Mouse (Mus musculus) embryonic facial prominence, embryonic 11.5 days (tissue): Measurements from ENCODE around the gene Mrpl2. TPM values are rescaled to one million over a fixed set of nuclear protein-coding genes. Genes with fewer than 3 reads are reported as not detected.

ENCODE experiments used
- ATAC-seq: fragments of 200-750 bp; cut with Nextera tagmentation; replicated peaks from 2 replicates; pipeline ENCODE4 v1.8.0; 2017; ENCODE audit warnings: low read depth; ENCODE audit not compliant: insufficient number of reproducible peaks, low FRiP score, low TSS enrichment
- DNase-seq: peaks from one replicate; pipeline ENCODE4 v3.0.0-alpha.2; 2015; ENCODE audit warnings: low spot score
- H3K27ac ChIP-seq: fragments of 300-500 bp; sonication (generic); replicated peaks from 2 replicates; pipeline ENCODE4 v1.5.1; 2014; ENCODE audit warnings: mild to moderate bottlenecking, low read depth, low read length, control low read depth
- H3K27me3 ChIP-seq: fragments of 300-500 bp; sonication (generic); 2 replicates; pipeline ENCODE4 v1.6.1; 2014; ENCODE audit warnings: mild to moderate bottlenecking, low read length, moderate library complexity, mixed read lengths; ENCODE audit not compliant: control insufficient read depth, insufficient read depth
- H3K36me3 ChIP-seq: fragments of 300-500 bp; sonication (generic); replicated peaks from 2 replicates; pipeline ENCODE4 v1.6.1; 2014; ENCODE audit warnings: low read depth, mild to moderate bottlenecking, low read length, moderate library complexity, mixed read lengths; ENCODE audit not compliant: control insufficient read depth, insufficient read depth
- H3K4me1 ChIP-seq: fragments of 300-500 bp; sonication (generic); 2 replicates; pipeline ENCODE4 v1.6.1; 2014; ENCODE audit warnings: low read length, mixed read lengths; ENCODE audit not compliant: control insufficient read depth, insufficient read depth
- H3K4me2 ChIP-seq: fragments of 300-500 bp; sonication (generic); 2 replicates; pipeline ENCODE4 v1.6.1; 2014; ENCODE audit warnings: low read depth, mild to moderate bottlenecking, control low read depth, low read length, moderate library complexity
- H3K4me3 ChIP-seq: fragments of 300-500 bp; sonication (generic); 2 replicates; pipeline ENCODE4 v1.5.1; 2014; ENCODE audit warnings: low read depth, low read length, control low read depth
- H3K9ac ChIP-seq: fragments of 300-500 bp; sonication (generic); replicated peaks from 2 replicates; pipeline ENCODE4 v1.6.1; 2014; ENCODE audit warnings: mild to moderate bottlenecking, control low read depth, low read length
- H3K9me3 ChIP-seq: fragments of 300-500 bp; sonication (generic); replicated peaks from 2 replicates; pipeline ENCODE4 v1.6.1; 2016; ENCODE audit warnings: mild to moderate bottlenecking, low read length, inconsistent platforms, mixed read lengths; ENCODE audit not compliant: control insufficient read depth
- WGBS: fragments of 180-500 bp; shearing (Covaris S2); extraction: QIAGEN DNeasy Blood & Tissue Kit; methylation state at CpG from one replicate; pipeline ENCODE4 v1.1.7; 2014; 5-methylcytosine and 5-hydroxymethylcytosine counted together
- polyA plus RNA-seq: library from polyadenylated mRNA; unstranded; fragments of >200 nt; fragmentation: Nextera tagmentation; extraction: Ambion mirVana; gene quantifications from 2 replicates; pipeline ENCODE4 v1.2.1, GENCODE M21; 2014

Gene Mrpl2
- polyA plus RNA-seq, 1 experiment from 2014 or later: 117 TPM

DNA sequence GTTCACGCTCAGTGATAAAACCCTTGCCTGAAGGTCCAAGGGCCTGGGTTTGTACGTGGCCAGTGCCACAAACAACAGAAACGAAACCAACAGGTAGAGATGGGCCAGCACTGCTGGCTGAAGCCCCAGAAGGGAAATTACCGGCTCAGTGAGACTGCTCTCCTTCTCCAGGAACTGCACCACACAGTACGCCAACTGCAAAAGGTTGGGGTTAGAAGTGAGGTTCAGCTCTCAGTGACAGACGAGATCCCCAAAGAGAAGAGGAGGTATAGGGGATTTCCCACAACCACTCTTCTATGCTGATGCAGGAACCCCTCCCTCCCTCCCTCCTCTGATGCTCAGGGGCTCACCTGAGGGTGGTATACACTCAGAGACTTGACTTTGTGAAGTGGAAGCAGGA lies 39.9 kb downstream of the Mrpl2 start:
- ATAC-seq: no peak
- H3K4me3 ChIP-seq: no peak overlapping the region
- H3K4me2 ChIP-seq: no peak overlapping the region
- no peaks in the 10 kb centered on the region for H3K9me3 ChIP-seq
- no peak overlapping the region for H3K27ac ChIP-seq
- DNase-seq: no peak
- H3K9ac ChIP-seq: no peak overlapping the region
- H3K36me3 ChIP-seq: peaks cover 16% of the 10 kb centered on the region
- WGBS: 94% methylated on average over 6 of the region's 6 CpGs
- no peaks in the 10 kb centered on the region for H3K4me1 ChIP-seq
- no peaks in the 10 kb centered on the region for H3K27me3 ChIP-seq

DNA sequence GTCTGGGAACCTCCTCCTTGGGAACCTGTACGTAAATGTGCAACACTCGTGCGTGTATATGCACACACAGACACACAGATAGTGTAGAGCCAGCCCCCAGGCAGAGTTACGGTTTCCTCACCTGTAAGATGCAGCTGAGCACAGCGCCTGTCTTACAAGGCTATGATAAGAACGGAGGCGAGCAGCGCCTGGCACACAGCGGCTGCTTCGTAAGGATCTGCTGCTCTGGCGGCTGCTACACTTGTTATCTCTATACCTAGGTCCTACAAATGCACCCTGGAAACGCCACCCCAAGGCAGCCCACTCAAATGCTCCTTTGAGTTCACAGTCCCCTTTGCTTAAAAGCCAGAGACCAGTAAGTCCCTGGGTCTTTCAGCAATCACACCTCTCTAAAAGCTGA lies 44.6 kb downstream of the Mrpl2 start:
- Histone ChIP-seq H3K27me3 (no peaks in the 10 kb centered on the region), H3K4me3 (no peak overlapping the region), H3K4me1 (no peaks in the 10 kb centered on the region), H3K9ac (no peak overlapping the region), H3K27ac (no peak overlapping the region), H3K9me3 (no peaks in the 10 kb centered on the region), H3K4me2 (no peak overlapping the region), H3K36me3 (peaks cover 8% of the 10 kb centered on the region; the same call in 1 of the 2 replicates)
- WGBS: 94% methylated on average over 12 of the region's 12 CpGs
- DNase-seq: no peak
- no peak for ATAC-seq

DNA sequence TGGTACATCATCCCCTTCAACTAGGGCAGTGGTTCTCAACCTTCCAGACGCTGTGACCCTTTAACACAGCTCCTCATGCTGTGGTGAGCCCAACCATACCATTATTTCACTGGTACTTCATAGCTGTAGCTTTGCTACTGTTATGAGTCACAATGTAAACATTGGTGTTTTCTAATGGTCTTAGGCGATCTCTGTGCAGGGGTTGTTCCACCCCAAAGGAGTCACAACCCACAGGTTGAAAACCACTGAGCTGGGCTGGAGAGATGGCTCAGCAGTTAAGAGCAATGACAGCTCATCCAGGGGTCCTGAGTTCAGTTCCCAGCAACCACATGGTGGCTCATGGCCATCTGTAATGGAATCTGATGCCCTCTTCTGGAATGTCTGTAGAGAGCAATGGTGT lies 45.4 kb downstream of the Mrpl2 start:
- Histone ChIP-seq H3K4me2 (no peak overlapping the region), H3K27ac (no peak overlapping the region), H3K9me3 (no peaks in the 10 kb centered on the region), H3K4me3 (no peak overlapping the region), H3K4me1 (no peaks in the 10 kb centered on the region), H3K27me3 (no peaks in the 10 kb centered on the region), H3K36me3 (0 out of 2 replicates have a peak, but pooled peaks cover 5% of the 10 kb centered on the region), H3K9ac (no peak overlapping the region)
- WGBS: 90% methylated on average over 2 of the region's 2 CpGs
- no peak for ATAC-seq
- DNase-seq: no peak

DNA sequence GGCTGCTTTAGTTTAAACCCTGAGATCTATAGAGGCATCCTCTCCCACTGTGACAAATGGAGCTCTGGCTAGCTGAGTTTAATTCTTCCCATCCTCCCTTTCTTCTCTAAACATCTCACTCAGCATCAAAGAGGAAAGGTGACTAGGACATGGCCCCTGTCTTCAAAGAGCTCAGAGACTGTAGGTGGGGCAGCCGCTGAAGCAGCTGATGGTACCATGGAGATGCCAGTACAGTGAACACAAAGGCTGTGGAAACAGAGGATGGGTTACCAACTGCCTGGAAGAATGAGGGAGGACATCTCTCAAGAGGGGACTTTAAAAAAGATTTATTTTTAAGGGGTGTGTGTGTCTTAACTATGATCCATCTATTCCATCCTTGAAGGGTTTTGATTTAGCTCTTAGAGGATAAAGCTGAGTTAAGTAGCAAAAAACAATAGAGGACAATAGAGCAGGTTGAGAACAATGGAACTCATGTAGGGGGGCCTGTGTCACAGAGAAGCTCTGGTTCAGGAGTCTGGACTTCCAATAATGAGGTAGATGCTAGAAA lies 48.6 kb downstream of the Mrpl2 start:
- no peak overlapping the region for H3K4me3 ChIP-seq
- H3K36me3 ChIP-seq: peaks cover 2% of the 10 kb centered on the region; the same call in 1 of the 2 replicates
- DNase-seq: no peak
- ATAC-seq: no peak
- no peaks in the 10 kb centered on the region for H3K9me3 ChIP-seq
- H3K27me3 ChIP-seq: no peaks in the 10 kb centered on the region
- WGBS: 90% methylated on average over 1 of the region's 1 CpGs
- no peak overlapping the region for H3K4me2 ChIP-seq
- H3K27ac ChIP-seq: no peak overlapping the region
- H3K4me1 ChIP-seq: no peaks in the 10 kb centered on the region
- no peak overlapping the region for H3K9ac ChIP-seq

DNA sequence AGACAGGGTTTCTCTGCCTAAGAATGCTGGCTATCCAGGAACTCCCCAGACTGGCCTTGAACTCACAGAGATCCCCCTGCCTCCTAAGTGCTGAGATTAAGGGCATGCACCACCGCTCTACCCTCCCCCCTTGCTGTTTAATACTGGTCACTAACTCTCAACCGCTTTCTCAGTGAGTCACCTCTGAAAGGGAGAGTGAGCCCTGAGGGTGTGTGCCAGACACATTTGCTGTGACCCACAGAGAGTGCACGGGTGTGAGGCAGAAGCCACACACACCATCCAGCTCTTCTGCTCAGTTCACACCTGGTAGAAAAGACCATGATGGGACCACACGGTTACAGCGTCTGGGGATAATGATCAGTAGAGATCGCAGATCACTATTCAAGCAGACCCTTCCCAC lies 52.5 kb downstream of the Mrpl2 start:
- ATAC-seq: no peak
- Histone ChIP-seq H3K27me3 (no peaks in the 10 kb centered on the region), H3K9me3 (no peaks in the 10 kb centered on the region), H3K36me3 (no peaks in the 10 kb centered on the region; the same call in 1 of the 2 replicates), H3K4me2 (no peak overlapping the region), H3K4me1 (peaks cover 9% of the 10 kb centered on the region), H3K27ac (no peak overlapping the region), H3K9ac (no peak overlapping the region), H3K4me3 (no peak overlapping the region)
- WGBS: 88% methylated on average over 6 of the region's 6 CpGs
- DNase-seq: no peak

DNA sequence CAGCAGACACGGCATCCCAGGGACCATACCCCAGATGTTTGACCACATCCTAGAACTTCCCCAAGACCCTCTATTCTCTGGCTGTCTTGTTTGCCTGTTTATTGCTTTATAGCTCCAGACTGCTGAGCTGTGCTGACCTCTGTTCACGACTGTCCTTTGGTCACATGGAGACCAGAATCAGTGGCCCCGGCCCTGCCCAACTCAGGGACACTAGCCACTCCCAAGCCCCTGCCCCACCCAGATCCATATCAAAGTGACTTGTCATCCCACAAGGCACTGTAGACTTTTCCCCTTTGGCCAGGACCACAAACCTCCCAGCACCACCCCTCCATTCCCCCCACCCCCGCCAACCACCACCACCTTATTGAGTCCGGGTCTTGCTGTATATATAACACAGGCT lies 53.2 kb downstream of the Mrpl2 start:
- Histone ChIP-seq H3K27ac (no peak overlapping the region), H3K9ac (no peak overlapping the region), H3K4me1 (peaks cover 10% of the 10 kb centered on the region), H3K4me2 (no peak overlapping the region), H3K36me3 (no peaks in the 10 kb centered on the region; the same call in 1 of the 2 replicates), H3K27me3 (no peaks in the 10 kb centered on the region), H3K4me3 (no peak overlapping the region), H3K9me3 (no peaks in the 10 kb centered on the region)
- 87% methylated on average over 5 of the region's 5 CpGs for WGBS
- ATAC-seq (no peak), DNase-seq (no peak)

Other genes starting within 250 kb of the Mrpl2 start
- 0.43 and 1.0 TPM in 2 replicates for gene Crip3, start 217.3 kb upstream of the Mrpl2 start, polyA plus RNA-seq
- gene Slc22a7, start 207.8 kb upstream of the Mrpl2 start, polyA plus RNA-seq: not detected in 2 replicates
- 0.38 and 0.63 TPM in 2 replicates for gene Ttbk1, start 158.6 kb upstream of the Mrpl2 start, polyA plus RNA-seq
- gene Dnph1, start 149.5 kb upstream of the Mrpl2 start, polyA plus RNA-seq: 65.9 and 74.9 TPM in 2 replicates
- gene Cul9, start 99.8 kb upstream of the Mrpl2 start, polyA plus RNA-seq: 3.5 and 3.7 TPM in 2 replicates
- 6.4 and 11.1 TPM in 2 replicates for gene Srf, start 90.1 kb upstream of the Mrpl2 start, polyA plus RNA-seq
- 25.7 and 34.5 TPM in 2 replicates for gene Ptk7, start 16.7 kb upstream of the Mrpl2 start, polyA plus RNA-seq
- 17.7 and 22.5 TPM in 2 replicates for gene Klc4, start 207 bp upstream of the Mrpl2 start, polyA plus RNA-seq
- gene Cul7, start 4.1 kb downstream of the Mrpl2 start, polyA plus RNA-seq: 27.9 and 28.1 TPM in 2 replicates
- gene Rrp36, start 28.1 kb downstream of the Mrpl2 start, polyA plus RNA-seq: 54.0 and 61.6 TPM in 2 replicates
- 165 and 186 TPM in 2 replicates for gene Mea1, start 32.6 kb downstream of the Mrpl2 start, polyA plus RNA-seq
- gene Klhdc3, start 34.7 kb downstream of the Mrpl2 start, polyA plus RNA-seq: 117 and 121 TPM in 2 replicates
- 111 and 115 TPM in 2 replicates for gene Ppp2r5d, start 58.9 kb downstream of the Mrpl2 start, polyA plus RNA-seq
- gene Pex6, start 65.2 kb downstream of the Mrpl2 start, polyA plus RNA-seq: 13.9 and 17.4 TPM in 2 replicates
- gene Gnmt, start 82.9 kb downstream of the Mrpl2 start, polyA plus RNA-seq: 0.35 and 0.62 TPM in 2 replicates
- 52.2 and 55.1 TPM in 2 replicates for gene Cnpy3, start 106.0 kb downstream of the Mrpl2 start, polyA plus RNA-seq
- gene Ptcra, start 117.5 kb downstream of the Mrpl2 start, polyA plus RNA-seq: 0.32 and 0.49 TPM in 2 replicates
- gene 2310039H08Rik, start 126.4 kb downstream of the Mrpl2 start, polyA plus RNA-seq: 54.1 and 56.0 TPM in 2 replicates
- 198 and 207 TPM in 2 replicates for gene Rpl7l1, start 136.4 kb downstream of the Mrpl2 start, polyA plus RNA-seq
- 4.7 TPM in 2 replicates for gene Bicral, start 212.3 kb downstream of the Mrpl2 start, polyA plus RNA-seq
- gene Tbcc, start 244.5 kb downstream of the Mrpl2 start, polyA plus RNA-seq: 73.7 and 78.8 TPM in 2 replicates